Mouse (Mus musculus): ENCODE measurements around the gene Cadm2.

- TF ChIP-seq CTCF (IDR thresholded peaks at IDR 0.05; ENCODE audit: extremely low read depth, insufficient read depth, insufficient read length, insufficient replicate concordance) (no peak), POLR2A (IDR thresholded peaks at IDR 0.05; ENCODE audit: low read depth, low read length) (no peak)
Observed at GRCm38 (mm10) chr16:67348011-67348410, 272.7 kb downstream of the Cadm2 start.
